Mouse (Mus musculus): Measurements from ENCODE around the gene Mccc1.

GRCm38 (mm10) chr3:35931359-35931758 is 69.1 kb downstream of the Mccc1 start:
- TF ChIP-seq E2F4 (IDR thresholded peaks at IDR 0.05; ENCODE audit: insufficient replicate concordance, low read depth, low read length), result no peak
- no peak for TF ChIP-seq USF1 (IDR thresholded peaks at IDR 0.05; ENCODE audit: low read depth, low read length)
- no peak for TF ChIP-seq JUND (conservative IDR thresholded peaks at IDR 0.05; ENCODE audit: low read depth, low read length)
- no peak for TF ChIP-seq NELFE (IDR thresholded peaks at IDR 0.05; ENCODE audit: low read depth, low read length)
- no peak for TF ChIP-seq ZKSCAN1 (IDR thresholded peaks at IDR 0.05; ENCODE audit: borderline replicate concordance, low read depth, low read length)
- no peak for TF ChIP-seq RAD21 (IDR thresholded peaks at IDR 0.05; ENCODE audit: low read depth, low read length)
- no peak for TF ChIP-seq SMC3 (IDR thresholded peaks at IDR 0.05; ENCODE audit: low read depth, low read length)
- no peak for TF ChIP-seq USF2 (conservative IDR thresholded peaks at IDR 0.05; ENCODE audit: low read depth, low read length)
